Mouse (Mus musculus) hindbrain, postnatal 0 days (tissue): ENCODE data around the gene Pcolce. TPM values are rescaled to one million over a fixed set of nuclear protein-coding genes. Genes with fewer than 3 reads are reported as not detected.

ENCODE experiments used
- ATAC-seq: fragments of 200-750 bp; cut with Nextera tagmentation; 2 replicates; pipeline ENCODE4 v1.8.0; 2017; ENCODE audit warnings: mild to moderate bottlenecking, moderate TSS enrichment, moderate library complexity
- DNase-seq: peaks from one replicate; pipeline ENCODE4 v3.0.0-alpha.2; 2015; ENCODE audit warnings: low spot score
- H3K27ac ChIP-seq: fragments of 300-500 bp; sonication (generic); 2 replicates; pipeline ENCODE4 v1.5.1; 2014; ENCODE audit warnings: mild to moderate bottlenecking
- H3K27me3 ChIP-seq: fragments of 300-500 bp; sonication (generic); 2 replicates; pipeline ENCODE4 v1.6.1; 2014; ENCODE audit warnings: low read length, mixed read lengths; ENCODE audit not compliant: insufficient read depth
- H3K36me3 ChIP-seq: fragments of 300-500 bp; sonication (generic); 2 replicates; pipeline ENCODE4 v1.6.1; 2014; ENCODE audit warnings: low read length, mixed read lengths; ENCODE audit not compliant: insufficient read depth
- H3K4me1 ChIP-seq: fragments of 300-500 bp; sonication (generic); 2 replicates; pipeline ENCODE4 v1.6.1; 2014; ENCODE audit warnings: antibody characterized with exemption, low read length, mixed read lengths; ENCODE audit not compliant: insufficient read depth
- H3K4me2 ChIP-seq: fragments of 300-500 bp; sonication (generic); 2 replicates; pipeline ENCODE4 v1.6.1; 2014; ENCODE audit warnings: low read depth, mild to moderate bottlenecking, low read length, moderate library complexity, mixed read lengths
- H3K4me3 ChIP-seq: fragments of 300-500 bp; sonication (generic); 2 replicates; pipeline ENCODE4 v1.5.1; 2014; ENCODE audit warnings: low read length
- H3K9ac ChIP-seq: fragments of 300-500 bp; sonication (generic); replicated peaks from 2 replicates; pipeline ENCODE4 v1.6.1; 2014; ENCODE audit warnings: mild to moderate bottlenecking, low read length, moderate library complexity, mixed read lengths
- H3K9me3 ChIP-seq: fragments of 300-500 bp; sonication (generic); 2 replicates; pipeline ENCODE4 v1.6.1; 2016; ENCODE audit warnings: low read length, mixed read lengths
- CTCF ChIP-seq: IDR thresholded peaks from 2 replicates; pipeline ENCODE4 v1.5.1; 2016; ENCODE audit warnings: antibody characterized with exemption, control low read depth, low read depth
- WGBS: fragments of 180-500 bp; shearing (Covaris S2); extraction: QIAGEN DNeasy Blood & Tissue Kit; methylation state at CpG from one replicate; pipeline ENCODE4 v1.1.7; 2014; 5-methylcytosine and 5-hydroxymethylcytosine counted together
- polyA plus RNA-seq: library from polyadenylated mRNA; unstranded; fragments of >200 nt; fragmentation: Nextera tagmentation; extraction: Ambion mirVana; gene quantifications from 2 replicates; pipeline ENCODE4 v1.2.1, GENCODE M21; 2015
- total RNA-seq: library from RNA; depleted of rRNA; stranded (reverse); fragments of >200 nt; gene quantifications from 2 replicates; pipeline ENCODE4 v1.2.3, GENCODE M21; 2014; rRNA removed

Pcolce gene
- total and polyA plus RNA-seq, 2 experiments from 2014 or later: 22.0 to 26.2 TPM

DNA sequence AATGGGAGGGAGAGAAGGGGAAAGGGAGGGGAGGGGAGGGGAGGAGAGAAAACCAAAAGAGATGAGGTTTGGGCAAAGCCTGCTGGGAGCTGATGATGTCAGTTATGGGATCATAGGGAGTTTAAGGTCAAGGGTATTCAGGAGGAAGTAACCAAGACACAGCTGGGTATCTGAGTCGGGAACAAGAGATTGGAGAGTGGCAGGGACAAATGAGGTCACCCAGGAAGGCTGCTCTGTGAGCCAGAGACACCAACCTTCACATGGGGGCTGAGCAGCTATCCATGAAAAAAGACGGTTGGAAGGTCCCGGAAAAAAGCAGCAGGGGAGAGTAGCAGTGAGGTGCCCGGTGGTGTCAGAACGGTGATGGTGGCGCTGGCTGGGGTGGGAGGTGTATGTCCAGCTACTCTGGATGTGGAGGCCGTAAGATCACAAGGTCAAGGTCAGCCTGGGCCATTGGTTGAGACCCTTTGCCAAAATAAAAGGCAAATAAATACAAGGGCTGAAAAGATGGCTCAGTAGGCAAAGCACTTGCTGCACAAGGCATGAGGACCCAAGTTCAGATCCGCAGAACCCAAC, 45.3 kb downstream of the Pcolce start:
- Histone ChIP-seq H3K4me3 (no peak overlapping the region), H3K27me3 (no peaks in the 10 kb centered on the region), H3K36me3 (peaks cover 7% of the 10 kb centered on the region; the same call in 1 of the 2 replicates), H3K4me2 (no peak overlapping the region), H3K27ac (no peak overlapping the region), H3K4me1 (no peaks in the 10 kb centered on the region), H3K9me3 (no peaks in the 10 kb centered on the region), H3K9ac (no peak overlapping the region)
- DNase-seq (no peak), ATAC-seq (no peak)
- no peak for TF ChIP-seq CTCF
- 79% methylated on average over 8 of the region's 8 CpGs for whole genome bisulfite sequencing

DNA sequence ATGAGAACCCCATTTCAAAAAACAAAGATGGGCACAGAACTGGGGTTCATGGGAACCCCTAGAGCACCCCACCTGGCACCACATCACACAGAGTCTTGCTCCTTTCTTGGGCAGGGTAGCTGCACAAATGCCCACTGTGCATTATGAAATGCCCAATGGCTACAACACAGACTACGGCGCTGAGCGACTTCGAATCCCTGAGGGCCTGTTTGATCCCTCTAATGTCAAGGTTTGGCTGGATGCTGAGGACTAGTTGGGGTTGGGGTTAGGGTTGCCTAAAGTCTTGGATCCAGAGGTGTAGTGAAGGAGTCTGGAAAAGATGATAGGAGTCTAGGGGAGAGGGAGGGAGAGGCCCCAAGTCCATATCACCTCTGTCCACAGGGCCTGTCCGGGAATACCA, 47.2 kb downstream of the Pcolce start:
- Histone ChIP-seq H3K4me3 (no peak overlapping the region), H3K9me3 (no peaks in the 10 kb centered on the region), H3K27me3 (no peaks in the 10 kb centered on the region), H3K4me1 (no peaks in the 10 kb centered on the region), H3K9ac (no peak overlapping the region), H3K4me2 (no peak overlapping the region), H3K36me3 (peaks cover 7% of the 10 kb centered on the region; the same call in 1 of the 2 replicates), H3K27ac (no peak overlapping the region)
- TF ChIP-seq CTCF: no peak
- ATAC-seq (no peak), DNase-seq (no peak)
- whole genome bisulfite sequencing: 93% methylated on average over 5 of the region's 5 CpGs

DNA sequence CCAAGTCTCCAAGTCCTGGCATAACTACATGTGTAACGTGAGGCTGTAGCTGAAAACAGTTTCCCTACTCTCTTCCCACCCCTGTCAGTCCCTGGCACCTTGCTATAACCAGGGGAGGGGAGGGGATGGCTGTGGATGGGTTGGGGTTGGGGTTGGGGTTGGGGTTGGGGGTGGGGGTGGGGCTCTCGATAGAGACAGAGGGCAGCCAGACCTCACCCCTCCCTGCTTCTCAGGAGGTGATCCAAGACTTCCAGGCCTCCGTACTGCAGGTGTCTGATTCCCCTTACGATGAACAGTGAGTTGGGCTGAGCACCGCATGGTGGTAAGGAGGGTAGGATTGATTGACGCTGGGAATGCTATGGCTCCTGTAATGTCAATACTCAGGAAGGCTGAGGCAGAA, 47.8 kb downstream of the Pcolce start:
- no peak for TF ChIP-seq CTCF
- H3K27ac ChIP-seq: no peak overlapping the region
- H3K4me3 ChIP-seq: no peak overlapping the region
- no peak overlapping the region for H3K4me2 ChIP-seq
- no peaks in the 10 kb centered on the region for H3K4me1 ChIP-seq
- peaks cover 7% of the 10 kb centered on the region; the same call in 1 of the 2 replicates for H3K36me3 ChIP-seq
- H3K27me3 ChIP-seq: no peaks in the 10 kb centered on the region
- no peaks in the 10 kb centered on the region for H3K9me3 ChIP-seq
- no peak overlapping the region for H3K9ac ChIP-seq
- WGBS: 54% methylated on average over 6 of the region's 6 CpGs
- DNase-seq (no peak), ATAC-seq (no peak)

DNA sequence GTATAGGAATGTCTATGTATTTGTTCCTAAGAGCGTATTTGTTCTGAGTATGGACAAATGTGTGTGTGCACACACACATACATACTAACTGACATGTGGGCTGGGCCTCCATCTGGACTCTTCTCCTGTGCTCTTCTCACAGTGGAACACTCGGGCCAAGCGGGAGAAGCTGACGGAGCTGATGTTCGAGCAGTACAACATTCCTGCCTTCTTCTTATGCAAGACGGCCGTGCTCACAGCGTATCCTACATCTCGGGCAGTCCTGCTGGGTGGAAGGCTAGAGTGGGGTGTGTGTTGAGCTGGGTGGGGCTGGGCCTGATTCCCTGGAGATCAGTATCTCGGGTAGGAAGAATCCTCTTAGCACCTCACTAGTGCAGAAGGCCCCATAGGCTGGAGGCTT, 50.6 kb downstream of the Pcolce start:
- ATAC-seq (no peak), DNase-seq (no peak)
- no peak for TF ChIP-seq CTCF
- no peaks in the 10 kb centered on the region for H3K9me3 ChIP-seq
- peaks cover 7% of the 10 kb centered on the region; the same call in 1 of the 2 replicates for H3K36me3 ChIP-seq
- H3K4me2 ChIP-seq: no peak overlapping the region
- 67% methylated on average over 10 of the region's 10 CpGs for WGBS
- H3K27me3 ChIP-seq: no peaks in the 10 kb centered on the region
- H3K9ac ChIP-seq: no peak overlapping the region
- H3K4me1 ChIP-seq: no peaks in the 10 kb centered on the region
- H3K27ac ChIP-seq: no peak overlapping the region
- no peak overlapping the region for H3K4me3 ChIP-seq

DNA sequence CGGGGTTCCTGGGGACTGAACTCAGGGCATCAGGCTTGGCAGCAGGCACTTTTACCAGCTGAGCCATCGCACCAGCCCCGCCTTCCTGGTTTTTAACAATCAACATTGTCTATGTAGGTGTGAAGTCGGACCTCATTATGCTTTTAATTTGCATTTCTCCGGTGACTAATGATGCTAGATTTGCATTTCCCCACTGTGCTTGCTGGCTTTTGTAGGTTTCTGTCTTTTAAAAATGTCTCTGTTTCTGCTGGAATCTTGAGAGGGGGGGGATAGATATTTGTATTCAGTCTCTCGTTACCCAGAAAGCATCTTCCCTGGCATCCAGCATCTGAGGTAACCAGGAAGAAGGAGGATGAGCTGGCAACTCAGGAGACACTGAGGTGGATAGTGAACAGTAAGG, 52.0 kb downstream of the Pcolce start:
- WGBS: 47% methylated on average over 6 of the region's 6 CpGs
- TF ChIP-seq CTCF: no peak
- H3K27ac ChIP-seq: no peak overlapping the region

More for the DNA sequence above, 52.0 kb downstream of the Pcolce start:
- H3K4me2 ChIP-seq: no peak overlapping the region
- no peak for ATAC-seq
- DNase-seq: no peak
- no peaks in the 10 kb centered on the region for H3K4me1 ChIP-seq
- no peak overlapping the region for H3K9ac ChIP-seq
- H3K36me3 ChIP-seq: peaks cover 7% of the 10 kb centered on the region; the same call in 1 of the 2 replicates
- H3K27me3 ChIP-seq: no peaks in the 10 kb centered on the region
- H3K4me3 ChIP-seq: no peak overlapping the region
- no peaks in the 10 kb centered on the region for H3K9me3 ChIP-seq

Other genes with a start within 250 kb of the Pcolce start
- 0.43 and 1.6 TPM in 2 replicates for gene Zan, start 136.7 kb downstream of the Pcolce start, total RNA-seq
- 0.15 and 0.25 TPM in 2 replicates for gene Zan, start 136.7 kb downstream of the Pcolce start, polyA plus RNA-seq
- 62.1 and 83.5 TPM in 2 replicates for gene Pop7, start 111.3 kb downstream of the Pcolce start, total RNA-seq
- gene Pop7, start 111.3 kb downstream of the Pcolce start, polyA plus RNA-seq: 82.2 and 85.3 TPM in 2 replicates
- gene Gigyf1, start 95.2 kb downstream of the Pcolce start, total RNA-seq: 20.3 and 21.4 TPM in 2 replicates
- 15.1 and 16.2 TPM in 2 replicates for gene Gigyf1, start 95.2 kb downstream of the Pcolce start, polyA plus RNA-seq
- gene Epo, start 80.5 kb downstream of the Pcolce start, total RNA-seq: not detected in 2 replicates
- gene Epo, start 80.5 kb downstream of the Pcolce start, polyA plus RNA-seq: not detected in 2 replicates
- 1,135 and 1,251 TPM in 2 replicates for gene Gnb2, start 80.3 kb downstream of the Pcolce start, total RNA-seq
- 570 and 592 TPM in 2 replicates for gene Gnb2, start 80.3 kb downstream of the Pcolce start, polyA plus RNA-seq
- gene Actl6b, start 60.3 kb downstream of the Pcolce start, total RNA-seq: 192 and 253 TPM in 2 replicates
- 204 and 207 TPM in 2 replicates for gene Actl6b, start 60.3 kb downstream of the Pcolce start, polyA plus RNA-seq
- 11.1 and 24.2 TPM in 2 replicates for gene Tfr2, start 43.9 kb downstream of the Pcolce start, total RNA-seq
- gene Tfr2, start 43.9 kb downstream of the Pcolce start, polyA plus RNA-seq: 13.5 and 13.7 TPM in 2 replicates
- 10.9 and 13.3 TPM in 2 replicates for gene Mospd3, start 12.7 kb downstream of the Pcolce start, total RNA-seq
- gene Mospd3, start 12.7 kb downstream of the Pcolce start, polyA plus RNA-seq: 57.3 and 66.7 TPM in 2 replicates
- 0.25 and 0.26 TPM in 2 replicates for gene Fbxo24, start 15.2 kb upstream of the Pcolce start, total RNA-seq
- gene Fbxo24, start 15.2 kb upstream of the Pcolce start, polyA plus RNA-seq: 0.18 TPM in 1 of 2 replicates, not detected in the other
- 9.6 and 10.4 TPM in 2 replicates for gene Lrch4, start 15.3 kb upstream of the Pcolce start, total RNA-seq
- gene Lrch4, start 15.3 kb upstream of the Pcolce start, polyA plus RNA-seq: 12.3 and 14.6 TPM in 2 replicates
- 3.4 and 4.1 TPM in 2 replicates for gene Gm20605, start 15.4 kb upstream of the Pcolce start, total RNA-seq
- gene Gm20605, start 15.4 kb upstream of the Pcolce start, polyA plus RNA-seq: 4.1 and 5.3 TPM in 2 replicates
- 0.97 and 5.2 TPM in 2 replicates for gene Sap25, start 27.6 kb upstream of the Pcolce start, total RNA-seq
- 2.9 and 3.7 TPM in 2 replicates for gene Sap25, start 27.6 kb upstream of the Pcolce start, polyA plus RNA-seq
- 0.40 and 1.4 TPM in 2 replicates for gene Irs3, start 31.9 kb upstream of the Pcolce start, total RNA-seq
- 0.36 and 0.39 TPM in 2 replicates for gene Irs3, start 31.9 kb upstream of the Pcolce start, polyA plus RNA-seq
- 18.7 and 27.0 TPM in 2 replicates for gene Agfg2, start 70.9 kb upstream of the Pcolce start, total RNA-seq
- 16.4 and 17.5 TPM in 2 replicates for gene Agfg2, start 70.9 kb upstream of the Pcolce start, polyA plus RNA-seq
- gene Nyap1, start 127.8 kb upstream of the Pcolce start, total RNA-seq: 192 and 215 TPM in 2 replicates
- 30.0 and 33.2 TPM in 2 replicates for gene Nyap1, start 127.8 kb upstream of the Pcolce start, polyA plus RNA-seq
- gene Tsc22d4, start 131.9 kb upstream of the Pcolce start, total RNA-seq: 383 and 444 TPM in 2 replicates
- gene Tsc22d4, start 131.9 kb upstream of the Pcolce start, polyA plus RNA-seq: 251 and 270 TPM in 2 replicates
- gene Ppp1r35, start 165.1 kb upstream of the Pcolce start, total RNA-seq: 52.8 and 67.0 TPM in 2 replicates
- 35.5 and 37.1 TPM in 2 replicates for gene Ppp1r35, start 165.1 kb upstream of the Pcolce start, polyA plus RNA-seq
- 40.3 and 49.2 TPM in 2 replicates for gene Mepce, start 173.9 kb upstream of the Pcolce start, total RNA-seq
- 16.8 and 17.1 TPM in 2 replicates for gene Mepce, start 173.9 kb upstream of the Pcolce start, polyA plus RNA-seq
- gene Zcwpw1, start 174.0 kb upstream of the Pcolce start, total RNA-seq: 3.8 and 4.9 TPM in 2 replicates
- 11.4 TPM in 2 replicates for gene Zcwpw1, start 174.0 kb upstream of the Pcolce start, polyA plus RNA-seq
- gene Pilra, start 222.5 kb upstream of the Pcolce start, total RNA-seq: 0.07 and 0.47 TPM in 2 replicates
- gene Pilra, start 222.5 kb upstream of the Pcolce start, polyA plus RNA-seq: 0.43 and 0.46 TPM in 2 replicates
- not detected in 2 replicates for gene Pilrb1, start 244.3 kb upstream of the Pcolce start, total RNA-seq
- gene Pilrb1, start 244.3 kb upstream of the Pcolce start, polyA plus RNA-seq: not detected in 2 replicates